Mouse (Mus musculus) intestine, postnatal 0 days (tissue): ENCODE measurements around the gene Srd5a1. TPM values are rescaled to one million over a fixed set of nuclear protein-coding genes. Genes with fewer than 3 reads are reported as not detected.
A peak's percentile ranks its signal among the peaks of the same experiment; 100 is the strongest.

Experiments used
- ATAC-seq: fragments of 200-750 bp; cut with Nextera tagmentation; 2 replicates; pipeline ENCODE4 v1.8.0; 2017; ENCODE audit warnings: mild to moderate bottlenecking, moderate TSS enrichment, moderate library complexity
- H3K27ac ChIP-seq: fragments of 300-500 bp; sonication (generic); 2 replicates; pipeline ENCODE4 v1.5.1; 2014; ENCODE audit warnings: mild to moderate bottlenecking, low read depth, low read length, moderate library complexity
- H3K27me3 ChIP-seq: fragments of 300-500 bp; sonication (generic); replicated peaks from 2 replicates; pipeline ENCODE4 v1.6.1; 2014; ENCODE audit warnings: low read length, mixed read lengths; ENCODE audit not compliant: control insufficient read depth, insufficient read depth
- H3K36me3 ChIP-seq: fragments of 300-500 bp; sonication (generic); 2 replicates; pipeline ENCODE4 v1.6.1; 2014; ENCODE audit warnings: mild to moderate bottlenecking, moderate library complexity; ENCODE audit not compliant: control insufficient read depth, insufficient read depth
- H3K4me1 ChIP-seq: fragments of 300-500 bp; sonication (generic); replicated peaks from 2 replicates; pipeline ENCODE4 v1.6.1; 2014; ENCODE audit warnings: antibody characterized with exemption, low read length, mixed read lengths; ENCODE audit not compliant: control insufficient read depth, insufficient read depth
- H3K4me2 ChIP-seq: fragments of 300-500 bp; sonication (generic); replicated peaks from 2 replicates; pipeline ENCODE4 v1.6.1; 2014; ENCODE audit warnings: low read depth, mild to moderate bottlenecking, moderate library complexity
- H3K4me3 ChIP-seq: fragments of 300-500 bp; sonication (generic); 2 replicates; pipeline ENCODE4 v1.5.1; 2014; ENCODE audit warnings: low read depth, low read length
- H3K9ac ChIP-seq: fragments of 300-500 bp; sonication (generic); 2 replicates; pipeline ENCODE4 v1.6.1; 2014; ENCODE audit warnings: mild to moderate bottlenecking, low read depth, low read length
- H3K9me3 ChIP-seq: fragments of 300-500 bp; sonication (generic); 2 replicates; pipeline ENCODE4 v1.6.1; 2016; ENCODE audit warnings: mixed run types; ENCODE audit not compliant: control insufficient read depth
- CTCF ChIP-seq: sonication (generic); IDR thresholded peaks from 2 replicates; pipeline ENCODE4 v1.5.1; 2016; ENCODE audit warnings: low read depth, mild to moderate bottlenecking, control low read depth, antibody characterized with exemption, moderate library complexity
- WGBS: fragments of 180-500 bp; shearing (Covaris S2); extraction: QIAGEN DNeasy Blood & Tissue Kit; methylation state at CpG from one replicate; pipeline ENCODE4 v1.1.7; 2014; 5-methylcytosine and 5-hydroxymethylcytosine counted together
- polyA plus RNA-seq: library from polyadenylated mRNA; unstranded; fragments of >200 nt; fragmentation: Nextera tagmentation; extraction: Ambion mirVana; gene quantifications from 2 replicates; pipeline ENCODE4 v1.2.1, GENCODE M21; 2015

The Srd5a1 gene
- 7.1 and 8.6 TPM in 2 replicates for polyA plus RNA-seq

DNA sequence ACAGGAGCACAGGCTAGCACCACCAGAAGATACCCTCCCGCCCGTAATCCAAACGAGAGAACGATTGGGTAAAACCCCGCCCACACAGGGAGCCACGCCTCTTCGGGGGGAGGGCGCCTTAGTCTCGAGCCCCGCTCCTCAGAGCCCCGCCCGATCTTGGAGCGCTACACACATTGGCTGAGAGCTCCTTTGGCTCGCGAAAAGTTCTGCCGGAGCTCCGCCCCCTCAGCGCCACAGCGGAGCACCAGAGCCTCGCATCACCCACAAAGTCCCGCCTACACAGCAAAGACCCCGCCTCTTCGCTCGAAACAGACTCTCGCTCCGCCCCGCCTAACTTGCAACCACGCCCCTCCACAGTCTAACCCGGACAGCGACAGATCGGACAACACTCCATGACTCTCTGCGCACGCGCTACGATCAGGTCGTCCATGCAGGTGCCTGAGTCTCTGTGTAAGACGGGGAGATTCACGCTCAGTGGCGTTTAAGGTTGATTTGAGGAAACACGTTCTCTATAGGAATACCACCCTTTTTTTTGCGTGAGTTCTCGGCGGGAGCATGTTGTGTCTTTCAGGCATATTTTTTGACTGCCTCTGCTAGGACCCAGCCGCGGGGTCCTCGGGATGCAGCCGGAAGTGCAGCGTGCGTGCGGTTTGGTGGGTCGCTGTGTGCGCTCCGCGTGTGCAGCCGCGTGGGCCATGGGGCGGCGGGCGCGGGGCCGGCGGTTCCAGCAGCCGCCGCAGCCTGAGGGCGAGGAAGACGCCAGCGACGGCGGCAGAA, at the start of gene Srd5a1:
Gene Srd5a1 (minus strand): TSS at position 45 of the 777 bp plus-strand sequence.
- H3K4me1 ChIP-seq: no peaks in the 10 kb centered on the region
- peak within 1 kb of the TSS; percentile 86 for H3K9ac ChIP-seq
- peak within 1 kb of the TSS; percentile 98 for H3K4me3 ChIP-seq
- WGBS: under 1% methylated on average over 69 of the region's 69 CpGs
- peak; percentile 99 for ATAC-seq
- H3K4me2 ChIP-seq: peak within 1 kb of the TSS; percentile 83
- H3K36me3 ChIP-seq: peaks cover 22% of the 10 kb centered on the region
- H3K27me3 ChIP-seq: no peaks in the 10 kb centered on the region
- no peaks in the 10 kb centered on the region for H3K9me3 ChIP-seq
- no peak within 1 kb of the TSS; the same call in 1 of the 2 replicates for H3K27ac ChIP-seq
- TF ChIP-seq CTCF: no peak

DNA sequence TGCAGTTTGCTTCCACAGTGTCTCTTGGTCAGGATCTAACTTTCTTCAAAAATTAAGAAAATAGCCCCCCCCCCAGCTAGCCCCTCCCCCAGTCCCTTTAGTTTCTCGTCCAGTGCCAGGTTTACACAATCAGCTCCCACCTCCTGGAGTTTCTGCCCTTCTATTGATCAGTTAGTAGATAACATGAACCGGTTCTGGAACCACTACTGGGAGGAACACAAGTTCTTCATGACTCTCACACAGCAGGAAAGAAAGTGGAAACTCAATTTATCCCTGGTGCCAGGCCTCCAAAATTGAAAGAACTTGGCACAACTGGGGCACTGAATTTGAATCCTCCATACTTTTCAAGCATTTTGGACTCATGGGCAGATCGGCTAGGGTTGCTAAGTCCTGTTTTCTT, 43.3 kb upstream of the Srd5a1 start:
- no peaks in the 10 kb centered on the region for H3K36me3 ChIP-seq
- no peaks in the 10 kb centered on the region for H3K27me3 ChIP-seq
- WGBS: 50% methylated on average over 3 of the region's 3 CpGs
- H3K4me3 ChIP-seq: no peak overlapping the region
- TF ChIP-seq CTCF: no peak
- no peak overlapping the region for H3K4me2 ChIP-seq
- H3K9ac ChIP-seq: no peak overlapping the region
- no peak overlapping the region for H3K27ac ChIP-seq
- H3K9me3 ChIP-seq: no peaks in the 10 kb centered on the region
- ATAC-seq: no peak
- no peaks in the 10 kb centered on the region for H3K4me1 ChIP-seq

DNA sequence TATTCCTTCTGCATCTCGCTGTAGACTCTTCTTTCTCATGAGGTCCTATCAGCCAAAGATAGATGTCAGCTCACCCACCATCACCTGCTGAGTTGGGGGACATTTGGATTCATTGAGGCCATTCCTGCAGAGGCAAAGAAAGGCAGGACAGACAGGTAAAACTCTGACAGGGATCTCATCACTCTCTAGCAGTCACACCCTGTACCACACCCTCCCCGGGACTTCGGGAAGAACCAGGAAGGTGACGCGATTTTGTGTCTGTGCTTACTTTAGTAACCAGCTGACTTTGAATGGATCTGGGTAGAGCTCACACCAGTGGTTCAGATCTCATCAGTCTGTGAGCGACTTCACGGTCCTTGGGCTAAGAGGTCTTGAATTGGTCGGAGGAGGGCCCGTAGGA, 35.2 kb upstream of the Srd5a1 start:
- Histone ChIP-seq H3K4me3 (no peak overlapping the region), H3K9ac (no peak overlapping the region), H3K4me2 (no peak overlapping the region), H3K9me3 (no peaks in the 10 kb centered on the region), H3K27me3 (no peaks in the 10 kb centered on the region), H3K27ac (no peak overlapping the region), H3K4me1 (no peaks in the 10 kb centered on the region; the same call in 1 of the 2 replicates), H3K36me3 (no peaks in the 10 kb centered on the region)
- 66% methylated on average over 9 of the region's 9 CpGs for WGBS
- TF ChIP-seq CTCF: no peak
- no peak for ATAC-seq

DNA sequence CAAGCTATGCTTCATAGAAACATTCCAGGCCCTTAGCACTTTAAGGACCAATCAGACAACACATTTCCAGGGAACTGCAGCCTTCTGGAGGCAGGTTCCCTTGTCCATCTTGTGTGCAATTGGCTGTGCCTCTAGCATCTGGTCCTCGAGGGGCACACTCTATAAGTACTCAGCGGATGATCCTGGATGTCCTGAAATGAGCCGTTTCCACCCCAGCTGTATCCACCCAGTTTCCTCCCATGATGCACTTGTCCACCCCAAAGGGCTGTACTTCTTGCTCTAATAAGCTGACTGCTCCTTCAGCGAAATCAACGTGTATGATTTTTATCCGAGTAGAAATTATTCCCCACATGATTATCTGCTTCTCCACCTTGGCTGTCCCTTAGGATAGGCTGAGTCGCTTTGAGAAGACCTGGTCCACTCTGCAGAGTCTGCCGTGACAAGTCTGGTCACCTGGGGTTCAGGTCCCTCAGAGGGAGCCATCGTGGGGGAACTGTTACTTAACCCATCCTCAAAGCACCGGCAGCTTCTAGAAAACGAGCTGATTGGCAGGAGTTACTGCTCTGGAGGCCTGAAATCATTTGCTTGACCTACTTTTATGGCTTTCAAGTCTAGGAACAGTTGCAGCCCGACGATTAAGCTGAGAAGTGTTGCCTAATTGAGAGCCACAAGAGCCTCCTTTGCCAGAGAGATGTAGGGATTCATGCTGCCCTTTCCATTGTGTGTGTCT, 34.6 kb upstream of the Srd5a1 start:
- ATAC-seq: no peak
- Histone ChIP-seq H3K36me3 (no peaks in the 10 kb centered on the region), H3K27ac (no peak overlapping the region), H3K9ac (no peak overlapping the region), H3K4me3 (no peak overlapping the region), H3K4me1 (no peaks in the 10 kb centered on the region; the same call in 1 of the 2 replicates), H3K27me3 (no peaks in the 10 kb centered on the region), H3K9me3 (no peaks in the 10 kb centered on the region), H3K4me2 (no peak overlapping the region)
- TF ChIP-seq CTCF: no peak
- 62% methylated on average over 13 of the region's 13 CpGs for WGBS

DNA sequence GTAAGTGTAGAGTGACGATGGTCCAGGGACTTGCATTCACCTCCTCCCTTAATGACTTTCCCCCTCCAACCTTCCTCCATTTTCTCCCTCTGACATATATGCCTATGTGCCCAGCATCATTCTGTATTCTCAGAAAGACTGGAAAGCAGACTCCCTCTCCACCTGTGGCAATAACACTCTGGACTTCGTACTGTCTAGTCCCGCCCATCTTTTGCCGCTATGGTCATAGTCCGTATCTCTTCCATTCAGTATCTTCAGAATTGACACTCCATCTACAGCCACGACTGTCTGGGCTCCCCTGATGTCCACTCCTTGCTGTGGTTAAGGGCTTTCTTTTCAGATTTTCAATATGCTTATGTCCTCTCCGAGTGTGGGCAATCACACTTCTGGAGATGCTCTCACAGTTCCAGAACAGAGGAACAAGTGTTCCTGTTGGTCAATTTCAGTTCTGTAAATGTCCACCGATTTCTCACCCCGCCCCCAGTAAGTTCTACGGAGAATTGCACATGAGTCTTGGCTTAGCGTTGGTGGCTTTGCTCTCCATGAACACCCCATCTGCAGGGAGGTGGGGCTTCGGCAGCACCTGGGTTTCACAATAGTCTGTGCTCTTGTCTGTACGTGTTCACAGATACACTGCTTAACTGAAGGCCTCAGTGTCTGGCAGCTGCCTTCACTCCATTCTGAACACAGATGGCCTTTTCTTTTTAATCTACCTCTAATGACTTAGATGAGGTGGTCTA, 33.4 kb upstream of the Srd5a1 start:
- H3K27ac ChIP-seq: no peak overlapping the region
- no peak for TF ChIP-seq CTCF
- peaks cover 9% of the 10 kb centered on the region for H3K36me3 ChIP-seq
- peak; percentile 85 for ATAC-seq
- H3K9me3 ChIP-seq: no peaks in the 10 kb centered on the region
- 55% methylated on average over 13 of the region's 13 CpGs for WGBS
- H3K27me3 ChIP-seq: no peaks in the 10 kb centered on the region
- no peak overlapping the region for H3K9ac ChIP-seq
- no peak overlapping the region for H3K4me3 ChIP-seq
- no peaks in the 10 kb centered on the region; the same call in 1 of the 2 replicates for H3K4me1 ChIP-seq
- no peak overlapping the region for H3K4me2 ChIP-seq

DNA sequence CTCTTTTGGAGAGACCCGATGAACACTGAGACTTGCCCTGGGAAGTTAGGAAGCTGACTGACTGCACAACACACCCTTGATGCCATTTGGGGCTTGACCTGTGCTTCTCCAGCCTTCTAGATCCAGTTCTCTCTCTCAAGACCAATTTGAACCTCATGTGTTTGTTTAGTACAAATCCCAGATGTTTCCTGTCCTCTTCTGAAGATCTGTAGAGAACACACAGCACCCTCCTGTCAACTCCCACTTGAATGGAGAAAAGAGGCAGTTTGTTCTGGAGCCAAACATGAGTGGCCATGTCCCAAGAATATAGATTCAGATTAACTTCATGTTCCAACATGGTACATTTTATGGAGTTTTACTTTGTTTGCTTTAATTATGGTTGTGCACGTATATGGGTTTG, 32.7 kb upstream of the Srd5a1 start:
- no peaks in the 10 kb centered on the region; the same call in 1 of the 2 replicates for H3K4me1 ChIP-seq
- ATAC-seq: no peak
- no peak overlapping the region for H3K4me2 ChIP-seq
- H3K4me3 ChIP-seq: no peak overlapping the region
- TF ChIP-seq CTCF: no peak
- 60% methylated on average over 2 of the region's 2 CpGs for WGBS
- H3K27me3 ChIP-seq: no peaks in the 10 kb centered on the region
- H3K9ac ChIP-seq: no peak overlapping the region
- no peaks in the 10 kb centered on the region for H3K9me3 ChIP-seq
- peaks cover 9% of the 10 kb centered on the region for H3K36me3 ChIP-seq
- no peak overlapping the region for H3K27ac ChIP-seq
